Mouse (Mus musculus): ENCODE results near the gene Ubap2l. TPM values are rescaled to one million over a fixed set of nuclear protein-coding genes. Genes with fewer than 3 reads are reported as not detected.

Gene Ubap2l
- polyA plus RNA-seq, 1 experiment = not detected

DNA sequence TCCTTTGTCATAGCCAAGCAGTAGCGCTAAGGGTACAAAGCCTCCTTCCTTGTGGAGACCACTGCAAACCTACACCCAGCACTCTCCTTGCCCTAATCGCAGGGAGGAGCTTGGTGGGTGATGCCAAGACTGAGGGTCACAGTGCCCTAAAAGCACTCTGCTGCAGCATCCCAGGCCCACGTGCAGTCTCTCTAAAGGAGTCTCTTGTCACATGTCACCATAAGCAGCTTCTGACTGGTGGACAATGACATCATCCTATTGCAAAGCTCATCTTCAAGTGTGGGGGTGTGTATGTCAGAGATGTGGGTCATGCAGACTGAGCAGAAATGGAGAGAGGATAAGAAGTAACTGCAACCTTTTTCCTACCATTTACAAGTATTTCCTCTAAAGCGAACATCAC lies 93.0 kb downstream of the Ubap2l start:
- H3K4me1 ChIP-seq (ENCODE audit: control insufficient read depth, insufficient read depth, low read length) = peaks cover 36% of the 10 kb centered on the region
- no peak for TF ChIP-seq CTCF (IDR thresholded peaks at IDR 0.05; ENCODE audit: insufficient read depth, low read depth, low read length)
- no peak for TF ChIP-seq POLR2A (IDR thresholded peaks at IDR 0.05; ENCODE audit: insufficient read depth, low read depth, low read length)
- WGBS = 18% methylated on average over 4 of the region's 4 CpGs
- peak overlapping the region; percentile 72 for H3K4me3 ChIP-seq (ENCODE audit: insufficient read depth, low read depth, low read length)
- H3K27ac ChIP-seq (ENCODE audit: insufficient read depth, low read depth, low read length) = peak overlapping the region; percentile 56

- Histone ChIP-seq H3K27ac (ENCODE audit: insufficient read depth, low read depth, low read length) (no peak overlapping the region), H3K4me1 (ENCODE audit: control insufficient read depth, insufficient read depth, low read length) (peaks cover 38% of the 10 kb centered on the region), H3K4me3 (ENCODE audit: insufficient read depth, low read depth, low read length) (no peak overlapping the region)
- TF ChIP-seq POLR2A (IDR thresholded peaks at IDR 0.05; ENCODE audit: insufficient read depth, low read depth, low read length) (no peak), CTCF (IDR thresholded peaks at IDR 0.05; ENCODE audit: insufficient read depth, low read depth, low read length) (no peak)
- WGBS = 86% methylated on average over 9 of the region's 9 CpGs
Observed at GRCm38 (mm10) chr3:89957880-89958279, 94.5 kb downstream of the Ubap2l start.

DNA sequence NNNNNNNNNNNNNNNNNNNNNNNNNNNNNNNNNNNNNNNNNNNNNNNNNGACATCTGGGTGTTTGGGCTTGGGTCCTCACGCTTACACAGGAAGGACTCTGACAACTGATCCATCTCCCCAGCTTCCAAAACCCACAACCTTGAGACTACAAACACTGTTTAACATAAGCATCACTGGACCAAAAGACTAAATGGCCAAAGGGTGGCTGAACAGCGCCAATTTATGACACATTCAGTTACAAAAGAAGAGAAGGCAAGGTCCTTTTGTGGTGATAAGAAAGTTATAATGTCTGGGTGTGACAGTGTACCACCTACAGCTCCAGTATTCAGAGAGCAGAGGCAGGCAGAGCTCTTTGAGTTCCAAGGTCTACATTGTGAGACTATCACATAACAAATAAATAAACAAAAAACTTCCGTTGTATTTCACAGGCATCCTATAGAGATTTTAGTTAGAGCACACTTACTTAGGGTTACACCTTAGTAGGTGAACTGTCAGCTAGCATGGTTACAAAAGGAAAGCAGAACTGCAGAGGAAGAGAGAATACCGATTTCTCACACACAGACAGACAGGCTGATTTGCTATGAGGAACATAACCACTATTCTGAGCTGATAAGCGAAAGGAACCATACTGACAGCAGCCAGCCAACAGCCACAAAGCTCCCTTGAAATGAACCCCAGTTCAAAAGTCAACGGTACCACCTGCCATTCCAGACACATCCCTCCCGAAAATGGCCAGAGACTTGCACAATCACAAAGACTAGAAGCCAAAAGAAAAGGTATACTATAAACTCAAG lies 96.1 kb downstream of the Ubap2l start:
- Histone ChIP-seq H3K4me3 (ENCODE audit: insufficient read depth, low read depth, low read length) (no peak overlapping the region), H3K4me1 (ENCODE audit: control insufficient read depth, insufficient read depth, low read length) (peaks cover 30% of the 10 kb centered on the region), H3K27ac (ENCODE audit: insufficient read depth, low read depth, low read length) (no peak overlapping the region)
- 90% methylated on average over 7 of the region's 7 CpGs for WGBS
- TF ChIP-seq POLR2A (IDR thresholded peaks at IDR 0.05; ENCODE audit: insufficient read depth, low read depth, low read length) (no peak), CTCF (IDR thresholded peaks at IDR 0.05; ENCODE audit: insufficient read depth, low read depth, low read length) (no peak)

DNA sequence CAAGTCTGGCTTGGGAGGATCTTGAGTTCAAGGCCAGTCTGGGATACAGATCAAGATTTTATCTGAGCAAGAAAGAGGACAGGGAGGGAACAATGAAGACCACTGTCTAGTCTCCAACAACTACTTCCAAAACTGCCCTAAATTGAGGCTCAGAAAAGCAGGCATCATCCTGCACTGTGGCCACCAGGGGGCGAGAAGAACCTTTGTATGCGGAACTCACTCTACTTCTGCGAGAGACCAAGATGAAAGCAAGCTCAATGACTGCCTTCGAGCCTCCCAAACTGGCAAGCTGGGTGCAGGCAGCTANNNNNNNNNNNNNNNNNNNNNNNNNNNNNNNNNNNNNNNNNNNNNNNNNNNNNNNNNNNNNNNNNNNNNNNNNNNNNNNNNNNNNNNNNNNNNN lies 99.0 kb downstream of the Ubap2l start:
- Histone ChIP-seq H3K4me3 (ENCODE audit: insufficient read depth, low read depth, low read length) (no peak overlapping the region), H3K4me1 (ENCODE audit: control insufficient read depth, insufficient read depth, low read length) (peaks cover 30% of the 10 kb centered on the region), H3K27ac (ENCODE audit: insufficient read depth, low read depth, low read length) (no peak overlapping the region)
- 0% methylated on average over 4 of the region's 4 CpGs for WGBS
- TF ChIP-seq CTCF (IDR thresholded peaks at IDR 0.05; ENCODE audit: insufficient read depth, low read depth, low read length) (peak; percentile 52), POLR2A (IDR thresholded peaks at IDR 0.05; ENCODE audit: insufficient read depth, low read depth, low read length) (no peak)

Other genes starting within 250 kb of the Ubap2l start
- gene She, start 221.3 kb downstream of the Ubap2l start, polyA plus RNA-seq (2012; ENCODE audit: insufficient read depth, insufficient read length, low replicate concordance, missing spikeins) = not detected in 2 replicates
- gene Il6ra, start 139.4 kb downstream of the Ubap2l start, polyA plus RNA-seq (2012; ENCODE audit: insufficient read depth, insufficient read length, low replicate concordance, missing spikeins) = not detected in 2 replicates
- not detected in 2 replicates for gene Atp8b2, start 89.1 kb downstream of the Ubap2l start, polyA plus RNA-seq (2012; ENCODE audit: insufficient read depth, insufficient read length, low replicate concordance, missing spikeins)
- not detected in 2 replicates for gene Hax1, start 53.8 kb downstream of the Ubap2l start, polyA plus RNA-seq (2012; ENCODE audit: insufficient read depth, insufficient read length, low replicate concordance, missing spikeins)
- not detected in 2 replicates for gene 4933434E20Rik, start 992 bp downstream of the Ubap2l start, polyA plus RNA-seq (2012; ENCODE audit: insufficient read depth, insufficient read length, low replicate concordance, missing spikeins)
- gene Tpm3, start 20.0 kb upstream of the Ubap2l start, polyA plus RNA-seq (2012; ENCODE audit: insufficient read depth, insufficient read length, low replicate concordance, missing spikeins) = 441 TPM in 1 of 2 replicates, not detected in the other
- gene Nup210l, start 51.5 kb upstream of the Ubap2l start, polyA plus RNA-seq (2012; ENCODE audit: insufficient read depth, insufficient read length, low replicate concordance, missing spikeins) = not detected in 2 replicates
- 2,782 TPM in 1 of 2 replicates, not detected in the other for gene Rps27, start 161.0 kb upstream of the Ubap2l start, polyA plus RNA-seq (2012; ENCODE audit: insufficient read depth, insufficient read length, low replicate concordance, missing spikeins)
- not detected in 2 replicates for gene Rab13, start 161.1 kb upstream of the Ubap2l start, polyA plus RNA-seq (2012; ENCODE audit: insufficient read depth, insufficient read length, low replicate concordance, missing spikeins)
- gene Jtb, start 179.0 kb upstream of the Ubap2l start, polyA plus RNA-seq (2012; ENCODE audit: insufficient read depth, insufficient read length, low replicate concordance, missing spikeins) = not detected in 2 replicates
- not detected in 2 replicates for gene Creb3l4, start 190.9 kb upstream of the Ubap2l start, polyA plus RNA-seq (2012; ENCODE audit: insufficient read depth, insufficient read length, low replicate concordance, missing spikeins)
- gene Slc39a1, start 195.5 kb upstream of the Ubap2l start, polyA plus RNA-seq (2012; ENCODE audit: insufficient read depth, insufficient read length, low replicate concordance, missing spikeins) = not detected in 2 replicates
- not detected in 2 replicates for gene Crtc2, start 201.5 kb upstream of the Ubap2l start, polyA plus RNA-seq (2012; ENCODE audit: insufficient read depth, insufficient read length, low replicate concordance, missing spikeins)
- gene Dennd4b, start 212.6 kb upstream of the Ubap2l start, polyA plus RNA-seq (2012; ENCODE audit: insufficient read depth, insufficient read length, low replicate concordance, missing spikeins) = not detected in 2 replicates
- gene Gatad2b, start 240.6 kb upstream of the Ubap2l start, polyA plus RNA-seq (2012; ENCODE audit: insufficient read depth, insufficient read length, low replicate concordance, missing spikeins) = 118 TPM in 1 of 2 replicates, not detected in the other

All from olfactory bulb, adult 2 months (tissue).